Mouse (Mus musculus) kidney, embryonic 16.5 days (tissue): ENCODE measurements around the gene Mef2c. TPM values are rescaled to one million over a fixed set of nuclear protein-coding genes. Genes with fewer than 3 reads are reported as not detected.

Experiments
- ATAC-seq: fragments of 200-750 bp; cut with Nextera tagmentation; 2 replicates; pipeline ENCODE4 v1.8.0; 2017; ENCODE audit warnings: moderate TSS enrichment; ENCODE audit not compliant: low FRiP score, low TSS enrichment
- H3K27ac ChIP-seq: fragments of 300-500 bp; sonication (generic); 2 replicates; pipeline ENCODE4 v1.5.1; 2014; ENCODE audit warnings: low read length
- H3K27me3 ChIP-seq: fragments of 300-500 bp; sonication (generic); 2 replicates; pipeline ENCODE4 v1.6.1; 2014; ENCODE audit warnings: low read length, control low read depth, mixed read lengths; ENCODE audit not compliant: insufficient read depth
- H3K36me3 ChIP-seq: fragments of 300-500 bp; sonication (generic); 2 replicates; pipeline ENCODE4 v1.6.1; 2014; ENCODE audit warnings: low read length, control low read depth, mixed read lengths; ENCODE audit not compliant: insufficient read depth
- H3K4me1 ChIP-seq: fragments of 300-500 bp; sonication (generic); 2 replicates; pipeline ENCODE4 v1.6.1; 2014; ENCODE audit warnings: low read length, control low read depth, mixed read lengths; ENCODE audit not compliant: insufficient read depth
- H3K4me2 ChIP-seq: fragments of 300-500 bp; sonication (generic); replicated peaks from 2 replicates; pipeline ENCODE4 v1.6.1; 2014; ENCODE audit warnings: low read depth, low read length
- H3K4me3 ChIP-seq: fragments of 300-500 bp; sonication (generic); 2 replicates; pipeline ENCODE4 v1.5.1; 2014; ENCODE audit warnings: mild to moderate bottlenecking, low read length
- H3K9ac ChIP-seq: fragments of 300-500 bp; sonication (generic); replicated peaks from 2 replicates; pipeline ENCODE4 v1.6.1; 2014; ENCODE audit warnings: low read length
- H3K9me3 ChIP-seq: fragments of 300-500 bp; sonication (generic); 2 replicates; pipeline ENCODE4 v1.6.1; 2016; ENCODE audit warnings: low read length, control low read depth
- WGBS: fragments of 180-500 bp; shearing (Covaris S2); extraction: QIAGEN DNeasy Blood & Tissue Kit; methylation state at CpG from one replicate; pipeline ENCODE4 v1.1.7; 2014; 5-methylcytosine and 5-hydroxymethylcytosine counted together
- polyA plus RNA-seq: library from polyadenylated mRNA; unstranded; fragments of >200 nt; fragmentation: Nextera tagmentation; extraction: Ambion mirVana; gene quantifications from 2 replicates; pipeline ENCODE4 v1.2.1, GENCODE M21; 2015

The Mef2c gene
- polyA plus RNA-seq, 1 experiment from 2014 or later, result 54.9 TPM

DNA sequence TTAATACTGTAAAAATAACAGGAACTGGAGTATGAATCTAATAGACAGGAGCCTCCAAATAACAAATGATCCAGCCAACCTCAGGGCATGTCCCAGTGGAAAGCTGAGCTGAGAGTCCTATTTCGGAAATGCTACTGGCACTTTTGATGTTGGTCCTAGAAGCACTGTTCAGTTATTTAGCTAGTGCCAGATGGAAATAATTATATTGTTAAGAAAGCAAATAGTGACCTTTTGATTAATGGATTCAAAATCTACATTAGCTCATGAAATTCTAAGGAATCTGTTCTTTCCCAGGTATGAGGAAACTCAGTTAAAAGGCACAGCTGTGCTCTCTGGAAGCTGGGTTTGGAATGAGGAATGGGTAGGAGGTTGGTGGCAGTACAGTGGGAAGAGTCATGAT is 108.4 kb downstream of the Mef2c start:
- no peak overlapping the region for H3K4me2 ChIP-seq
- no peak overlapping the region for H3K9ac ChIP-seq
- H3K4me3 ChIP-seq, result no peak overlapping the region
- H3K27ac ChIP-seq, result no peak overlapping the region
- H3K4me1 ChIP-seq, result peaks cover 8% of the 10 kb centered on the region; the same call in 1 of the 2 replicates
- ATAC-seq, result no peak
- whole genome bisulfite sequencing, result 54% methylated on average over 1 of the region's 1 CpGs
- H3K36me3 ChIP-seq, result no peaks in the 10 kb centered on the region
- H3K9me3 ChIP-seq, result no peaks in the 10 kb centered on the region
- no peaks in the 10 kb centered on the region for H3K27me3 ChIP-seq

DNA sequence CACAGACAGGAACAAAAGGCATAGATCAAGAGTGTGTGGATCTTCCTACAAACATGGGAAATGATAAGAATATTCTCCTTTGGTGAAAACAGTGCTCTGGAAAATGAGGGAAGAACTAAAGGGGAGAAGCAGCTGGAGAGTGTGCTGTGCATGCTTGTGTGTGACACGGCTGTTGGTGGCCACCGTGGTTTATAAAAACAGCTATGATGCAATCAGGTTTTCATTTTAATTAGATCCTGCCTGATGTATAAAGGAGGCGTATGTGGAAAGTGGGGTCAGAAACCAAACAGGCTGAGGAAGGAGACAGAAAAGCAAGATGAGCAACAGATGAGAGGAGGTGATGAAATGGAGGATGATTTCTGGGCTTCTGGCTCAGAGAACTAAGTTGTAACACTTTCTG is 112.0 kb downstream of the Mef2c start:
- H3K9me3 ChIP-seq, result no peaks in the 10 kb centered on the region
- H3K27ac ChIP-seq, result no peak overlapping the region
- ATAC-seq, result no peak
- H3K4me2 ChIP-seq, result no peak overlapping the region
- H3K4me1 ChIP-seq, result 0 out of 2 replicates have a peak, but pooled peaks cover 3% of the 10 kb centered on the region
- WGBS, result 80% methylated on average over 3 of the region's 3 CpGs
- no peaks in the 10 kb centered on the region for H3K27me3 ChIP-seq
- H3K9ac ChIP-seq, result no peak overlapping the region
- no peak overlapping the region for H3K4me3 ChIP-seq
- no peaks in the 10 kb centered on the region for H3K36me3 ChIP-seq

DNA sequence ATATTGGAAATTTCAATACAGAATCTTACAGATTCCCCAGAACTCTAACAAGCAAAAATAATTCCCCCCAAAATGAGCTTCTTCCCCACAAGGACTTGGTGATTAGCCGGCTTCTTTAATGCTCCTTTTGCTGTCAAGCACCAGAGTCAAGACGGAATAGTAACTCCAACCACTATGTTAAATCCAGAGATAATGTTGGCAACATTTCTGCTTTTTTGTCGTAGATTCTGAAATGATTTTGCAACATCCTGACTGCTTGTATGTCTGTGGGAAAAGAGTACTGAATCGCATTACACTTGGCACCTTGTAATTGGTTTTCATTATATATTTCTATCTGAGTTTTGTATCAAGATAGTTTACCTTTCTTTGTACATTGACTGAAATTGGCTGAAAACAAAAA is 120.8 kb downstream of the Mef2c start:
- H3K4me1 ChIP-seq, result no peaks in the 10 kb centered on the region
- 92% methylated on average over 4 of the region's 4 CpGs for WGBS
- no peak overlapping the region for H3K4me2 ChIP-seq
- H3K27ac ChIP-seq, result no peak overlapping the region
- H3K36me3 ChIP-seq, result no peaks in the 10 kb centered on the region
- no peaks in the 10 kb centered on the region for H3K27me3 ChIP-seq
- H3K4me3 ChIP-seq, result no peak overlapping the region
- no peak for ATAC-seq
- no peak overlapping the region for H3K9ac ChIP-seq
- H3K9me3 ChIP-seq, result no peaks in the 10 kb centered on the region

DNA sequence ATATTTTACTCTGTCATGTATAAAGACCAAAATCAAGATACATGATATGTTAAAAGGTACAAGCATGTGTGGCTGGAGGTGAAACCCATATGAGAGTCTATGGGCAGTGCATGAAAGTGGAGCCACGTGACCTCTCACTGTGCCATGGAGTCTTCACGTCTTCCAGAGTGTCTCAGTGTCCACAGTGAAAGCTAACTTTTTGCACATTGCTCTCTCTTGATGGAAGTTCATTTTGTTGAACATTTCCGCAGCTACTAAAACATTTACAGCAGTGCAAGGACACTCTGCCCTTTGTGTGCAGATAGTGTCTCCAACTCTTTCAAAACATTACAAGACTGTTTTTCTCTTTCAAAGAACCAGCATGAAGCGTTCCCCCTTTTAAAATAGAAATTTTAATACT is 123.6 kb downstream of the Mef2c start:
- H3K36me3 ChIP-seq, result no peaks in the 10 kb centered on the region
- no peak overlapping the region for H3K27ac ChIP-seq
- 84% methylated on average over 4 of the region's 4 CpGs for WGBS
- no peaks in the 10 kb centered on the region for H3K4me1 ChIP-seq
- H3K27me3 ChIP-seq, result no peaks in the 10 kb centered on the region
- no peak for ATAC-seq
- H3K4me2 ChIP-seq, result no peak overlapping the region
- H3K9me3 ChIP-seq, result no peaks in the 10 kb centered on the region
- H3K4me3 ChIP-seq, result no peak overlapping the region
- H3K9ac ChIP-seq, result no peak overlapping the region

DNA sequence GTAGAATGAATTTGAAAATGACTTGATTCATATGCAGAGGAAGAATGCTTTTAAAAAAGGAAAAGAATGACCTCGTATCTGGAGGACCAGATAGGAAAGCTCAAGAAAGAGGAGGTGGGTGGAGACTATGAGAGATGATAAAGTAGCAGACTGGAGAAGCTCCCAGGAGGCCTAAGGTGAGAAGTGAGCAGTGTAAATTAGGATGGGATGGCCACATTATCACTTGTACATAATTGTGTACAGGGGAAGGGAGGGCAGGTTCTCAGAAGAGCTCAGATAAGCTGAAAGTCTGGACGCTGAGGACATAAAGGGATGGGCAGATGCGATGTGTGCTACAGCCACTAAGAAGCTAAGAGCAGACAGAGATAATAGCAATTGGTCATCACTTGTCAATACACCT is 124.3 kb downstream of the Mef2c start:
- no peak for ATAC-seq
- H3K4me2 ChIP-seq, result no peak overlapping the region
- no peak overlapping the region for H3K4me3 ChIP-seq
- H3K36me3 ChIP-seq, result no peaks in the 10 kb centered on the region
- H3K27ac ChIP-seq, result no peak overlapping the region
- H3K27me3 ChIP-seq, result no peaks in the 10 kb centered on the region
- no peak overlapping the region for H3K9ac ChIP-seq
- no peaks in the 10 kb centered on the region for H3K9me3 ChIP-seq
- WGBS, result 69% methylated on average over 3 of the region's 3 CpGs
- no peaks in the 10 kb centered on the region for H3K4me1 ChIP-seq

DNA sequence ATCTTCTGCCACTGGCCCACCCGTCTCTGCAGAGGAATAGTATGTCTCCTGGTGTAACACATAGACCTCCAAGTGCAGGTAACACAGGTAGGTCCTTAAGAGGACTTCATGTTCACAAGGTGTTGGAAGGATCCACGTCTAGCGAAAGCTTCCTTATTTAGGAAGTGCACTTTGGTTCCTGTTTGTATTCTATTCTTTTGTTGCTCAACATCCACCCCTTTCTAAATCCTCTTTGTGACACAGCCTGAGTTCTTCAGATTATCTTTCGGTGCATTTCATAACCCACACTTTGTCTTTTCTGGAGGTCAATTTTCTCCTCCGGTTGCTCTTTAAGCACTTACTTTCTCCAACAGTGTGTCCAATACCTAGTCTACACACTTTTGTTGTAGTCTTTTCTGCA is 129.3 kb downstream of the Mef2c start:
- no peaks in the 10 kb centered on the region for H3K4me1 ChIP-seq
- H3K4me2 ChIP-seq, result no peak overlapping the region
- 91% methylated on average over 5 of the region's 5 CpGs for WGBS
- H3K27ac ChIP-seq, result no peak overlapping the region
- H3K4me3 ChIP-seq, result no peak overlapping the region
- H3K27me3 ChIP-seq, result no peaks in the 10 kb centered on the region
- no peaks in the 10 kb centered on the region for H3K36me3 ChIP-seq
- no peak overlapping the region for H3K9ac ChIP-seq
- ATAC-seq, result no peak
- no peaks in the 10 kb centered on the region for H3K9me3 ChIP-seq

DNA sequence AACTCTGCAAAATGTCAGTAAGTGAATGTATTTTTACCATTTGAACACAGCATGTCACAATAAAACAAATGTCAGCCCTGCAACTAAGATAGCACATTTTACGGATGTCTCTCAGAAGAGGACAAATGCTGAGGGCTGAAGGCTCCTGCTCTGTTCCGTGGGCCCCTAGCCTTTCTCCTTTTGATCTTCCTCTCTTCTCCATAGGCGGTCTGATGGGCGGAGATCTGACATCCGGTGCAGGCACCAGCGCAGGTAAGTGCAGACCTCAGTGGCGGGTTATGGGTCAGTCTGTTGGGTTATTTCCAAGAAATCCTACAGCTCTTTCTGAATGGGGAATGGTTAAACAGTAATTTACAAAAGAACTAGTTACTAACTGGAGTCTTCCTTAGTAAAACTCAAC is 131.4 kb downstream of the Mef2c start:
- Histone ChIP-seq H3K9me3 (no peaks in the 10 kb centered on the region), H3K36me3 (no peaks in the 10 kb centered on the region), H3K4me2 (no peak overlapping the region), H3K4me1 (no peaks in the 10 kb centered on the region), H3K9ac (no peak overlapping the region), H3K27ac (no peak overlapping the region), H3K27me3 (no peaks in the 10 kb centered on the region), H3K4me3 (no peak overlapping the region)
- ATAC-seq, result no peak
- WGBS, result 29% methylated on average over 7 of the region's 7 CpGs

DNA sequence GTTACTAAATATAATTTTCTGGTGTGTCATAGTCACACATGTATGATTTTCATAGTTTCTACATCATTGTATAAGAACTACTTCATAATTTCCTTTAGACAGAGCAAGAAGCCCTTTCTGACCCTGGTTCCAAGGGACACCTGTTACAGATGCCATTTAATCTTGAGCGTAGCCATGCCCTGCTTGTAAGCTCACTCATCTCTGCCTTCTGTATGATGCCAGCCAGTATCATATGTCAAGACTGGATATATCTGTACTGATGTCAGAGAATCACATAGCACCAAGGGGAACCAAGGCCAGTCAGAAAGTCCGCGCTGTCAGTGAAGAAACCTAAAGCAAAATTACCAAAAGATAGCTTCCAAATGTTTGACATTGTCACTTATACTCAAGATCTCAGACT is 133.8 kb downstream of the Mef2c start:
- no peak overlapping the region for H3K4me3 ChIP-seq
- no peak for ATAC-seq
- H3K27me3 ChIP-seq, result no peaks in the 10 kb centered on the region
- no peak overlapping the region for H3K4me2 ChIP-seq
- H3K9ac ChIP-seq, result no peak overlapping the region
- H3K36me3 ChIP-seq, result no peaks in the 10 kb centered on the region
- no peaks in the 10 kb centered on the region for H3K4me1 ChIP-seq
- H3K9me3 ChIP-seq, result no peaks in the 10 kb centered on the region
- no peak overlapping the region for H3K27ac ChIP-seq
- 91% methylated on average over 3 of the region's 3 CpGs for WGBS

DNA sequence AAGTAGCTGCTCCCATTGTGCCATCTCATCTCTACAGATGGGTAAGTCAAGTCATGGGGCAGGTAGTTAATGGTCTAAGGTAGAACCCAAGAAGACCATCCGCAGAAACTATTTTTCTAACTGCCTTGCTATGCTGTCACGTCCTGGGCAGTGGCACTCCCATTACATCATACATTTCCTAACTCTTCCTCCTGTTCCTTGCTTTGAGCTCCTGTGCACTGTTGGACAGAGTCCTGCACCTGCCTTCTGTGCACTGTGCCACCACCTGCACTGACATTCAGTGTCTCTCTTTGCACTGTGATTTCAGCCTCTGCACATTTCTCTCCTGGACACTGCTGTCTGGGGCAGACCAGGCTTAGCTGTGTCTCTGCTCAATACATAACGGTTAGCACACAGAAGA is 134.9 kb downstream of the Mef2c start:
- Histone ChIP-seq H3K36me3 (no peaks in the 10 kb centered on the region), H3K9me3 (no peaks in the 10 kb centered on the region), H3K9ac (no peak overlapping the region), H3K27me3 (no peaks in the 10 kb centered on the region), H3K27ac (no peak overlapping the region), H3K4me1 (no peaks in the 10 kb centered on the region), H3K4me2 (no peak overlapping the region), H3K4me3 (no peak overlapping the region)
- WGBS, result 87% methylated on average over 3 of the region's 3 CpGs
- no peak for ATAC-seq

DNA sequence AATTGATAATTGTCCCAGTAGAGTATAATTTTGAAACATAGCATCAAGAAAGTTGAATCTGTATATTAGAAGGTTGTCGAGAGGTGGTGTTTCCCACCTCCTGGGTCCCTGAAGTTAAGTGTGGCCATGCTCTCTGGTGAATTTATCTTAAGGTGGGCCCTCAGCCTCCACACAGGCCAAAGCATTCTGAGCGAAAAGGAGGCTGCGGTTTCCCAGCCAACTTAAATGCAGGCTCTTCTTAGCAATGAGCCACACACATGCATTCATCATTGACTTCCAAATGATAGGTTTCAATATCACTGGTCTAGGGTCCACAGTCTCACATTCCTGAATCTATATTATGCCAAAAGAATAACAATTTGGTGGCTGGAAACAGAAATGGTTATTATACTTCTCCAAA is 145.2 kb downstream of the Mef2c start:
- H3K4me1 ChIP-seq, result no peaks in the 10 kb centered on the region
- no peak for ATAC-seq
- H3K4me2 ChIP-seq, result no peak overlapping the region
- no peaks in the 10 kb centered on the region for H3K9me3 ChIP-seq
- H3K27me3 ChIP-seq, result no peaks in the 10 kb centered on the region
- WGBS, result 89% methylated on average over 3 of the region's 3 CpGs
- no peak overlapping the region for H3K4me3 ChIP-seq
- H3K9ac ChIP-seq, result no peak overlapping the region
- no peaks in the 10 kb centered on the region for H3K36me3 ChIP-seq
- no peak overlapping the region for H3K27ac ChIP-seq
